Comparison of ENCODE assay signal across 27 mouse cellular contexts in genomic region chr9:61963356-61963755, GRCm38 (mm10). TPM values are rescaled to one million over a fixed set of nuclear protein-coding genes. Genes with fewer than 3 reads are reported as not detected.
DNase-seq lines count a peak whose midpoint lies in the region; ATAC-seq and TF ChIP-seq lines count a peak whose summit lies in the region.
"Had no signal": no experiment of that assay in that cellular context is flagged by ENCODE, and none has a peak within 500 bp of the region (broad histone marks: within the 10 kb centered on the region; RNA-seq: fewer than 3 reads in every experiment).

No protein-coding gene starts in this region.

- H3K27me3 ChIP-seq in hindbrain, embryonic 16.5 days (replicated peaks; ENCODE audit: control insufficient read depth, insufficient read depth, low read length): no peaks in the 10 kb centered on the region
- no peaks in the 10 kb centered on the region for H3K27me3 ChIP-seq in hindbrain, embryonic 10.5 days (ENCODE audit: insufficient read depth, poor library complexity, severe bottlenecking)
- no peaks in the 10 kb centered on the region for H3K27me3 ChIP-seq in midbrain, embryonic 11.5 days (ENCODE audit: control insufficient read depth, insufficient read depth, low read length)
- H3K27me3 ChIP-seq in midbrain, embryonic 14.5 days (ENCODE audit: control insufficient read depth, insufficient read depth, low read length): no peaks in the 10 kb centered on the region
- H3K27me3 ChIP-seq in stomach, postnatal 0 days (ENCODE audit: control insufficient read depth, insufficient read depth, low read length): no peaks in the 10 kb centered on the region
- H3K27me3 ChIP-seq: heart, embryonic 13.5 days; liver, embryonic 13.5 days; neural tube, embryonic 12.5 days had no signal

- 0 out of 2 replicates have a peak overlapping the region, but pooled peaks have one; percentile 13 for H3K9ac ChIP-seq in hindbrain, embryonic 16.5 days (ENCODE audit: low read depth, low read length)
- no peak overlapping the region for H3K9ac ChIP-seq in midbrain, embryonic 11.5 days (ENCODE audit: low read length)
- no peak overlapping the region for H3K9ac ChIP-seq in midbrain, embryonic 14.5 days (replicated peaks; ENCODE audit: low read length)
- H3K9ac ChIP-seq in stomach, postnatal 0 days (ENCODE audit: low read length): 0 out of 2 replicates have a peak overlapping the region, but pooled peaks have one; percentile 4
- H3K9ac ChIP-seq: heart, embryonic 13.5 days; liver, embryonic 13.5 days; neural tube, embryonic 12.5 days had no signal

- no peak overlapping the region for H3K4me2 ChIP-seq in hindbrain, embryonic 16.5 days (ENCODE audit: low read length)
- H3K4me2 ChIP-seq in midbrain, embryonic 11.5 days: no peak overlapping the region
- H3K4me2 ChIP-seq in midbrain, embryonic 14.5 days (ENCODE audit: low read length): no peak overlapping the region
- no peak overlapping the region for H3K4me2 ChIP-seq in stomach, postnatal 0 days (replicated peaks; ENCODE audit: low read depth)
- H3K4me2 ChIP-seq: heart, embryonic 13.5 days; liver, embryonic 13.5 days; neural tube, embryonic 12.5 days had no signal

- no peak for TF ChIP-seq CTCF in stomach, postnatal 0 days (IDR thresholded peaks at IDR 0.05; ENCODE audit: low read depth)

- no peak for TF ChIP-seq EP300 in stomach, postnatal 0 days (optimal IDR thresholded peaks at IDR 0.05)

- no peak overlapping the region for H3K4me3 ChIP-seq in hindbrain, embryonic 16.5 days (ENCODE audit: low read length)
- no peak overlapping the region for H3K4me3 ChIP-seq in hindbrain, embryonic 10.5 days
- H3K4me3 ChIP-seq in midbrain, embryonic 11.5 days (ENCODE audit: low read depth, low read length): no peak overlapping the region
- no peak overlapping the region for H3K4me3 ChIP-seq in midbrain, embryonic 14.5 days (replicated peaks; ENCODE audit: low read depth, low read length)
- H3K4me3 ChIP-seq in stomach, postnatal 0 days (ENCODE audit: low read depth, low read length): no peak overlapping the region
- H3K4me3 ChIP-seq: gastrocnemius, adult 2 months; heart, embryonic 13.5 days; left cerebral cortex, adult 2 months; limb, embryonic 10.5 days; liver, embryonic 13.5 days; midbrain, embryonic 10.5 days; neural tube, embryonic 12.5 days had no signal

- no peak overlapping the region for H3K27ac ChIP-seq in hindbrain, embryonic 16.5 days (ENCODE audit: low read depth, low read length)
- no peak overlapping the region for H3K27ac ChIP-seq in hindbrain, embryonic 10.5 days
- no peak overlapping the region for H3K27ac ChIP-seq in midbrain, embryonic 11.5 days (ENCODE audit: low read depth, low read length)
- H3K27ac ChIP-seq in midbrain, embryonic 14.5 days (replicated peaks; ENCODE audit: low read depth, low read length): no peak overlapping the region
- H3K27ac ChIP-seq in stomach, postnatal 0 days (replicated peaks): no peak overlapping the region
- H3K27ac ChIP-seq: gastrocnemius, adult 2 months; heart, embryonic 13.5 days; left cerebral cortex, adult 2 months; limb, embryonic 10.5 days; liver, embryonic 13.5 days; midbrain, embryonic 10.5 days; neural tube, embryonic 12.5 days had no signal

- no peaks in the 10 kb centered on the region for H3K4me1 ChIP-seq in hindbrain, embryonic 16.5 days (ENCODE audit: control insufficient read depth, insufficient read depth, low read depth, low read length)
- H3K4me1 ChIP-seq in hindbrain, embryonic 10.5 days (replicated peaks): peaks cover 27% of the 10 kb centered on the region
- no peaks in the 10 kb centered on the region for H3K4me1 ChIP-seq in midbrain, embryonic 11.5 days (ENCODE audit: control insufficient read depth, insufficient read depth, low read length)
- peaks cover 6% of the 10 kb centered on the region for H3K4me1 ChIP-seq in midbrain, embryonic 14.5 days (ENCODE audit: control insufficient read depth, insufficient read depth, low read length)
- no peaks in the 10 kb centered on the region for H3K4me1 ChIP-seq in stomach, postnatal 0 days (replicated peaks; ENCODE audit: control insufficient read depth, insufficient read depth)
- H3K4me1 ChIP-seq: neural tube, embryonic 12.5 days had no signal

- no peaks in the 10 kb centered on the region for H3K36me3 ChIP-seq in hindbrain, embryonic 16.5 days (ENCODE audit: control insufficient read depth, insufficient read depth, low read length)
- H3K36me3 ChIP-seq in hindbrain, embryonic 10.5 days: no peaks in the 10 kb centered on the region
- no peaks in the 10 kb centered on the region for H3K36me3 ChIP-seq in midbrain, embryonic 11.5 days (ENCODE audit: control insufficient read depth, insufficient read depth, low read length)
- H3K36me3 ChIP-seq in midbrain, embryonic 14.5 days (ENCODE audit: control insufficient read depth, insufficient read depth, low read length): no peaks in the 10 kb centered on the region
- H3K36me3 ChIP-seq in stomach, postnatal 0 days (ENCODE audit: control insufficient read depth, insufficient read depth, low read length): no peaks in the 10 kb centered on the region
- H3K36me3 ChIP-seq: heart, embryonic 13.5 days; limb, embryonic 10.5 days; liver, embryonic 13.5 days; midbrain, embryonic 10.5 days; neural tube, embryonic 12.5 days had no signal

- WGBS in hindbrain, embryonic 16.5 days: 76% methylated on average over 6 of the region's 6 CpGs
- WGBS in hindbrain, embryonic 10.5 days: 80% methylated on average over 6 of the region's 6 CpGs
- WGBS in midbrain, embryonic 11.5 days: 79% methylated on average over 6 of the region's 6 CpGs
- 77% methylated on average over 6 of the region's 6 CpGs for whole genome bisulfite sequencing in midbrain, embryonic 14.5 days
- 67% methylated on average over 6 of the region's 6 CpGs for WGBS in stomach, postnatal 0 days

- no peak for DNase-seq in hindbrain, embryonic 10.5 days (ENCODE audit: low spot score)
- peak; percentile 60 for DNase-seq in midbrain, embryonic 11.5 days (ENCODE audit: low spot score, missing footprints)
- no peak for DNase-seq in midbrain, embryonic 14.5 days
- no peak for DNase-seq in stomach, postnatal 0 days (ENCODE audit: low spot score)
- DNase-seq in adrenal gland, adult 18-20 months (ENCODE audit: low spot score in 2 of 2): no peak
- DNase-seq: adrenal gland, postnatal 25 days; cerebellum, adult 11-12 months; cerebellum, postnatal 14 days; embryo, embryonic 11 days; gastrocnemius, adult 2 months; heart, postnatal 36 days; kidney, adult 2 months; kidney, postnatal 10 days; liver, embryonic 13.5 days; right cerebral cortex, postnatal 14 days; spleen, adult 18-20 months; thymus, adult 2 months had no signal

- no peaks in the 10 kb centered on the region for H3K9me3 ChIP-seq in hindbrain, embryonic 16.5 days (ENCODE audit: control insufficient read depth, low read length)
- H3K9me3 ChIP-seq in hindbrain, embryonic 10.5 days: no peaks in the 10 kb centered on the region
- no peaks in the 10 kb centered on the region for H3K9me3 ChIP-seq in midbrain, embryonic 11.5 days (ENCODE audit: control insufficient read depth, low read length)
- H3K9me3 ChIP-seq in midbrain, embryonic 14.5 days (ENCODE audit: control insufficient read depth, low read length): no peaks in the 10 kb centered on the region
- no peaks in the 10 kb centered on the region for H3K9me3 ChIP-seq in stomach, postnatal 0 days (ENCODE audit: control insufficient read depth, low read length)
- H3K9me3 ChIP-seq: heart, embryonic 13.5 days; limb, embryonic 10.5 days; liver, embryonic 13.5 days; midbrain, embryonic 10.5 days; neural tube, embryonic 12.5 days had no signal

- no peak for ATAC-seq in hindbrain, embryonic 16.5 days
- no peak for ATAC-seq in midbrain, embryonic 11.5 days (ENCODE audit: low FRiP score)
- ATAC-seq in midbrain, embryonic 14.5 days (ENCODE audit: low FRiP score, low TSS enrichment): no peak
- peak; percentile 37 to 40 for ATAC-seq in hematopoietic stem cell, adult 5-6 weeks (replicated peaks in 1 of 2; ENCODE audit: insufficient read depth in 1 of 2, low FRiP score in 2 of 2, low TSS enrichment in 1 of 2, low read depth in 1 of 2, poor library complexity in 2 of 2, severe bottlenecking in 2 of 2)
- ATAC-seq in stomach, postnatal 0 days (ENCODE audit: low FRiP score, low TSS enrichment): no peak
- ATAC-seq in CD4-positive, CD25-positive, alpha-beta regulatory T cell, adult 4 months: no peak
- ATAC-seq: activated CD4-positive, CD25-positive, alpha-beta regulatory T cell, adult 4 months; inflammation-experienced regulatory T-cells, adult 6 months had no signal

RNA-seq across cellular contexts. Expression of gene Kif23, which starts 16.8 kb away (rescaled TPM):
- 13.7 and 18.6 TPM in 2 replicates for polyA plus RNA-seq in hindbrain, embryonic 16.5 days (2015; fragmentation: Nextera tagmentation; extraction: Ambion mirVana)
- 75.7 and 110 TPM in 2 replicates for polyA plus RNA-seq in hindbrain, embryonic 10.5 days (2016; fragmentation: Nextera tagmentation; extraction: Ambion mirVana)
- polyA plus RNA-seq in midbrain, embryonic 11.5 days (2014; fragmentation: Nextera tagmentation; extraction: Ambion mirVana): 110 and 120 TPM in 2 replicates
- 9.6 and 26.3 TPM in 2 replicates for polyA plus RNA-seq in midbrain, embryonic 14.5 days (2014; fragmentation: Nextera tagmentation; extraction: Ambion mirVana)
- total RNA-seq in hematopoietic stem cell, adult 5-6 weeks (2017): 142 and 175 TPM in 2 replicates
- polyA plus RNA-seq in stomach, postnatal 0 days (2015; fragmentation: Nextera tagmentation; extraction: Ambion mirVana): 19.9 and 25.1 TPM in 2 replicates
- total RNA-seq in adrenal gland, adult 18-20 months (2021): 1 to 10 TPM; 2.2 to 3.0 TPM
- polyA plus RNA-seq in CD4-positive, CD25-positive, alpha-beta regulatory T cell, adult 4 months (2017; shearing (Covaris generic)): 10 to 100 TPM in 1 of 2 experiments, 1 to 10 TPM in 1; 6.6 to 14.8 TPM

RNA-seq across cellular contexts. Expression of gene Rplp1, which starts 49.0 kb away (rescaled TPM):
- polyA plus RNA-seq in hindbrain, embryonic 16.5 days (2015; fragmentation: Nextera tagmentation; extraction: Ambion mirVana): 902 and 928 TPM in 2 replicates
- 1,078 and 1,182 TPM in 2 replicates for polyA plus RNA-seq in hindbrain, embryonic 10.5 days (2016; fragmentation: Nextera tagmentation; extraction: Ambion mirVana)
- 980 and 1,048 TPM in 2 replicates for polyA plus RNA-seq in midbrain, embryonic 11.5 days (2014; fragmentation: Nextera tagmentation; extraction: Ambion mirVana)
- polyA plus RNA-seq in midbrain, embryonic 14.5 days (2014; fragmentation: Nextera tagmentation; extraction: Ambion mirVana): 935 and 1,231 TPM in 2 replicates
- 4,785 and 5,477 TPM in 2 replicates for total RNA-seq in hematopoietic stem cell, adult 5-6 weeks (2017)
- polyA plus RNA-seq in stomach, postnatal 0 days (2015; fragmentation: Nextera tagmentation; extraction: Ambion mirVana): 1,416 and 1,491 TPM in 2 replicates
- 1,000 to 10,000 TPM; 2,039 to 2,138 TPM for total RNA-seq in adrenal gland, adult 18-20 months (2021)
- 1,000 to 10,000 TPM; 3,273 to 3,796 TPM for polyA plus RNA-seq in CD4-positive, CD25-positive, alpha-beta regulatory T cell, adult 4 months (2017; shearing (Covaris generic))

Comparison
In these comparisons a context has a peak if more than half of its experiments do, and no peak if none do; other contexts are left out.
1. ATAC-seq: peak in hematopoietic stem cell, adult 5-6 weeks (2 of 2); none in hindbrain, embryonic 16.5 days (single experiment), midbrain, embryonic 11.5 days (single experiment), midbrain, embryonic 14.5 days (single experiment), stomach, postnatal 0 days (single experiment) and CD4-positive, CD25-positive, alpha-beta regulatory T cell, adult 4 months (single experiment).
2. H3K9ac ChIP-seq: peak in hindbrain, embryonic 16.5 days (single experiment) and stomach, postnatal 0 days (single experiment); none in midbrain, embryonic 11.5 days (single experiment) and midbrain, embryonic 14.5 days (single experiment).